Mouse (Mus musculus) cortical plate, adult 2 months (tissue): ENCODE data around the gene Dbi.

Experiments
- CTCF ChIP-seq: fragments of 200-500 bp; IDR thresholded peaks from 2 replicates; pipeline ENCODE4 v1.5.1; 2011; ENCODE audit warnings: mild to moderate bottlenecking, control low read depth, low read length; ENCODE audit not compliant: insufficient read depth; ENCODE audit errors: extremely low read depth
- POLR2A ChIP-seq: fragments of 200-500 bp; IDR thresholded peaks from 2 replicates; pipeline ENCODE4 v1.6.1; 2011; ENCODE audit warnings: mild to moderate bottlenecking, low read length, control low read depth; ENCODE audit not compliant: insufficient read depth; ENCODE audit errors: extremely low read depth

- TF ChIP-seq CTCF (no peak), POLR2A (no peak)
Observed at GRCm38 (mm10) chr1:120125471-120125870, 4.6 kb upstream of the Dbi start.
